9 mouse cellular contexts compared by ENCODE assay signal in genomic region chr5:133310979-133311890, GRCm38 (mm10).
DNase-seq lines count a peak whose midpoint lies in the region; ATAC-seq lines count a peak whose summit lies in the region.
"Had no signal": no experiment of that assay in that cellular context is flagged by ENCODE, and none has a peak within 500 bp of the region (broad histone marks: within the 10 kb centered on the region; RNA-seq: fewer than 3 reads in every experiment).

No protein-coding gene starts in this region.

- H3K4me1 ChIP-seq in hindbrain, embryonic 13.5 days (replicated peaks): peaks cover 16% of the 10 kb centered on the region
- H3K4me1 ChIP-seq in midbrain, embryonic 10.5 days: peaks cover 18% of the 10 kb centered on the region
- H3K4me1 ChIP-seq: megakaryocyte, embryonic 14.5 days had no signal

- no peak overlapping the region for H3K4me2 ChIP-seq in hindbrain, embryonic 13.5 days

- H3K27ac ChIP-seq in hindbrain, embryonic 13.5 days: peak overlapping the region; percentile 73
- H3K27ac ChIP-seq in midbrain, embryonic 10.5 days (replicated peaks): peak overlapping the region; percentile 55

- WGBS in hindbrain, embryonic 13.5 days: 33% methylated on average over 6 of the region's 6 CpGs
- WGBS in midbrain, embryonic 10.5 days: 27% methylated on average over 6 of the region's 6 CpGs

- H3K4me3 ChIP-seq in hindbrain, embryonic 13.5 days: no peak overlapping the region
- no peak overlapping the region for H3K4me3 ChIP-seq in midbrain, embryonic 10.5 days
- H3K4me3 ChIP-seq: megakaryocyte, embryonic 14.5 days had no signal

- H3K9me3 ChIP-seq in hindbrain, embryonic 13.5 days: no peaks in the 10 kb centered on the region
- no peaks in the 10 kb centered on the region for H3K9me3 ChIP-seq in midbrain, embryonic 10.5 days (replicated peaks)

- H3K9ac ChIP-seq in hindbrain, embryonic 13.5 days: no peak overlapping the region

- no peaks in the 10 kb centered on the region for H3K27me3 ChIP-seq in hindbrain, embryonic 13.5 days
- no peaks in the 10 kb centered on the region for H3K27me3 ChIP-seq in midbrain, embryonic 10.5 days (ENCODE audit: low read depth, poor library complexity, severe bottlenecking)
- H3K27me3 ChIP-seq: megakaryocyte, embryonic 14.5 days had no signal

- DNase-seq in layer of hippocampus, adult 11-12 months (ENCODE audit: low spot score): peak; percentile 12
- DNase-seq in layer of hippocampus, adult 9-10 months (ENCODE audit: low spot score): no peak
- DNase-seq in midbrain, embryonic 10.5 days (ENCODE audit: low spot score): peak; percentile 58
- DNase-seq in lung, postnatal 36 days: no peak
- no peak for DNase-seq in adrenal gland, postnatal 14 days
- no peak for DNase-seq in thymus, postnatal 0 days (ENCODE audit: low spot score)
- DNase-seq in heart, adult 18-20 months: no peak

- H3K36me3 ChIP-seq in hindbrain, embryonic 13.5 days: no peaks in the 10 kb centered on the region
- H3K36me3 ChIP-seq in midbrain, embryonic 10.5 days: no peaks in the 10 kb centered on the region

- peak; percentile 59; the same call in 1 of the 2 replicates for ATAC-seq in hindbrain, embryonic 13.5 days (ENCODE audit: low FRiP score)

Comparison
In these comparisons a context has a peak if more than half of its experiments do, and no peak if none do; other contexts are left out.
1. DNase-seq: peak in layer of hippocampus, adult 11-12 months (single experiment) and midbrain, embryonic 10.5 days (single experiment); none in layer of hippocampus, adult 9-10 months (single experiment), lung, postnatal 36 days (single experiment), adrenal gland, postnatal 14 days (single experiment), thymus, postnatal 0 days (single experiment) and heart, adult 18-20 months (0 of 2).